Mouse (Mus musculus) megakaryocyte-erythroid progenitor cell, adult 5-6 weeks (primary cell): ENCODE results near the gene Cox6b1. TPM values are rescaled to one million over a fixed set of nuclear protein-coding genes. Genes with fewer than 3 reads are reported as not detected.

Source experiments
- ATAC-seq: replicated peaks from 2 replicates; pipeline ENCODE4 v1.8.0; 2016; ENCODE audit warnings: mild to moderate bottlenecking, inconsistent platforms; ENCODE audit not compliant: severe bottlenecking, poor library complexity, low FRiP score, low TSS enrichment
- total RNA-seq, 2 experiments: library from RNA; stranded (forward) in 1 of 2; stranded (reverse) in 1 of 2; fragments of 200-1000, 215-1000 nt in 1 of 2; fragments of >200 nt in 1 of 2; fragmentation: Nextera tagmentation in 1 of 2; gene quantifications; 2 replicates each; pipeline ENCODE4 v1.2.3; 2014 to 2017

Cox6b1 gene
- total RNA-seq, 2 experiments from 2014 or later = 665 to 755 TPM

DNA sequence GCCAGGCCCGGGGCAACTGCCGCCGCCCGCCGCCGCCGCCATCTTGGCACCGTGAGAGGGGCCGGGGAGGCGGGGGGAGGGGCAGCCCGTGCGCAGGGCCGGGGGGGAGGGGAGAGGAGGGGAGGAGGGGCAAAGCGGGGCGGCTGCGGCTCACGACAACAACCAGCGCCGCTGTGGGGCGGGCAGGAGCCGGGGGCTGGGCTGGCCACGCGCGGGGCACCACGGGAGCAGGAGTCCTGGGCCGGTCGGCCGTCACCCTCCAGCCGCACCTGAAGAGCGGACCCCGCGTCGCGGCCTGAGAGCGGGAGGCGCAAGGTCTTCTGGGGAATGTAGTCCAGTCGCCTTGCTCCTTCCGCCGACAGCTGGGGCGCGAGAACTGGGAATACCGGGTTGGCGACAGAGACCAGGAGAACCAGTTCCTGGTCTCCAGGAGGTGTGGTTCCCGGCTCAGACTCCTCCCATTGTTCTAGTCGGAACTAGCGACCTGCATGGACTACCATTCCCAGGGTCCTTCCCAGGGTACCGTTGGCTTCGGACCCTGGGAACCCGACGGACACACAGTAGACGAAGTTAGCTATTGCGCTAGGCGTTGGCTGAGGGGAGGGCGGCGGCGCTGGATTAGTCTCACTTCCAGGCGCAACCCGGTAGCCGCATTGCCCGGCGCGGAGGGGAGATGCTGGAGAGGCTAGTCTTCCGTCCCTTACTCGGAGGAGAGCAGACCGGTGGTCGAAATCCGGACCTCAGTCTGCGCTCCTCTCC, 37.1 kb downstream of the Cox6b1 start, which contains the start of gene Kmt2b:
TSS of gene Kmt2b (minus strand) at position 51 of the 759 bp plus-strand sequence.
- peak; percentile 85 for ATAC-seq

DNA sequence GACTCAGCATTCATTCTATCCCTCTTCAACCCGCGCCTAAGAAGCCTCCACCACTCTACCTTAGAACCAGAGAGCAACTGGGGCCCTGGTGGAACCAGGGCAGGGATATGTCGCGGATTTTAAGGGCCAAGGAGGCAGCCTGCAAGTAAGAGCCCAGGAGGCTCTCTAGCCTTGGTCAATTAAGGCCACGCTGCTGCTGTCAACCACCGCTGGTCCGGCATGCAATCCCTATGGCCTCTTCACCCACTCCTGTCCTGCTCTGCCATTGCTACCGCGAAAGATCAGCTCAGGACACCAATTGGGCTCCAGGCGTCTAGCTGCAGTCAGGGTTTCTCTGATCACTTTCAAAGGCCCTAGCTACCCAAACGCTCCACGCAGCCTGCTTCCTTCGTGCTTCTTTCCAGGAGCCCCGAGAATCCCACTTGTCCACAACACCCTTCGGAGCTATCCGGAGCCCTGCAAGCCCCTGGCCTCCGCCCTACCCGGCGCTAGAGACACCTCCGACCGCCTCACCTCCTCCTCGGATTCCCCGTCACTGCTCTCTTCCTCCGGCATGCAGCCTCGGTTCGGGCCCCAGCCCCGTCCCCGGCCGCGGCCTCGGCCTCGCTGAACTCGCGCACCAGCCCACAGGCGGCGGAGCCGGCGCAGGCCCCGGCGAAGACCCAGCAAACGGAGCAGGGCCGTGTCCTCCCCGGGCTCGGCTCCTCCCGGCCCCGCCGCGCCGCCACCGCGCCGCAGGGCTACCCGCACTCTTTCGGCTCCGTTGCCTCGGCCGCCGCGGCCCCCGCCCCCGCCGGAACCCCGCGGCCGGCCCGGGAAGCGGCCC, 37.9 kb downstream of the Cox6b1 start:
- no peak for ATAC-seq

DNA sequence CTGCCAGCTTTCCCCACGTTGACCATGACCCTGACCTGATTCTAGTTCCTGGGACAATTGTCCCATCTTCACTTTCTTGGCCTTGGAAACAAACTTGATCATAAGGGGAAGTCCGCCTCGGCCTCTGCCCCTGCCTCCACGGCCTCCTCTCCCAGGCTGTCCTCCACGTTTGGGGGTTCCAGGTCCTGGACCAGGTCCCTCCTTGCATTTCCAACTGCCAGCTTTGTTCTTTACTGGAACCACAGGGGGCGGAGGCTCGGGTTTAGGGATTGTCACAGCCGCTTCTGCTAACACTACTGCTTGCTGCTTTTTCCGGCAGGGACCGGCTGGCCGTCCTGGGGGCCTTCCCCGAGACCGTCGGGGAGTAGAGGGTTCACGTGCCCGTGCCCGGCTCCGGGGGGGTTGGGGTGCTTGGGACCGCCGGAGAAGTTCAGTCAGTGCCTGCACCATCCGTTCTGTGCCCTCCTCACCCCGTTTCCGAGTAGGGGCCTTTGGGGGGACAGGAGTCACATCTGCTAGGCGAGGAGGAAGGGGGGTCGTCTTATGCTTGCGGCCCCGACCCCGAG, 39.4 kb downstream of the Cox6b1 start:
- ATAC-seq = no peak

DNA sequence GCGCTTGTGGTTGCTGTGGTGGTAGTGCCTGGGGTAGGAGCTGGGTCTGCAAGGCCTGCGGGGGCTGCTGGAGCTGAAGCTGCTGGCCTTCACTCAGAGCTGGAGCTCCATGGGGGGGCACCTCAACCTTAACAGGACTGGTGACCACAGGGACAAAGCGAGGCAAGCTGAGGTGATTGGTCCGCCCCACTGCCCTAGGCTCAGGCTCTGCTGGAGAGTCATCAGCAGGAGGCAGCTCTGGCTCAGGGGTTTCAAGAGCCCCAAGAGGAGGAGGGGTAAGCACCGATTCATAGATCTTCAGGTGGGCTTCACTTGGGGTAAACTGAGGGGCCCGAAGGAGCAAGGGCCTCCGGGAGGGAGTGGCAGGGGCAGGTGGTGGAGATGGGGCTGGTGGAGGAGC, 40.8 kb downstream of the Cox6b1 start:
- ATAC-seq = no peak

DNA sequence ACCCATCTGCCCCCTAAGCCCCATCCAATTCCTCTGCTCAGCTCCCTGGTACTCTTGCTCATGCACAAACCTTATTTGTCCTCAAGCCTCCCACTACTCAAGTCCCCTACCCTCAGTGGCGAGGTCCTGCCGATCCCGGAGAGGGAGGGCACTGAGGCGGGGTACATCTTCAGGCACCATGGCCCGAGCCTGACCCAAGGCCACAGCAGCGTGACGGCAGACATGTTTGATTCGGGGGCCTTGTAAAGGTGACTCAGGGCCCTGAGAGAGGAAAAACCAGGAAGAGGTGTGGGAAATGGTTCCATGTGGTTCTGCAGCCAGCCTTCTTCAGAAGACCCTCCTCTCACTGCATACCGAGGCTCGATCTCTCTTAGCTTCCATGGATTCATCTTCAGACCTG, 41.6 kb downstream of the Cox6b1 start:
- no peak for ATAC-seq

DNA sequence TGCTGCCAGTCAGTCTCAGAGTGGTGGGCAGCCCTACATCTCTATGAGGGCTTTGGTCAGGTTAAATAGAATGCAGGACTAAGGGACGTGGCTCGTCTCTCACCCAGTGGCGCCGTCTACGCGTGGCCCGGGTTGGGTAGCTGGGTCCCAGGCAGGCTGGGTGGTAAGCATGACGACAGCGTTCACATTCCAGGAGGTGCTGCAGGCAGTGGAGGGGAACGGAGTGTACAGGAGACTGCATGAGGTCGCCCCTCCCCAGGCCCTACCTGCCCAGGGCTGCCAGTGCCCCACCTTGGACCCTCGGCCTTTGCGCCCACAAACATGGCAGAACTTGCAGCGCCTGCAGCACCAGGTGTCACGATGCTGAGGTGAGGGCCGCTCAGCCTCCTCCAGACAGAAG, 44.4 kb downstream of the Cox6b1 start:
- ATAC-seq = no peak

DNA sequence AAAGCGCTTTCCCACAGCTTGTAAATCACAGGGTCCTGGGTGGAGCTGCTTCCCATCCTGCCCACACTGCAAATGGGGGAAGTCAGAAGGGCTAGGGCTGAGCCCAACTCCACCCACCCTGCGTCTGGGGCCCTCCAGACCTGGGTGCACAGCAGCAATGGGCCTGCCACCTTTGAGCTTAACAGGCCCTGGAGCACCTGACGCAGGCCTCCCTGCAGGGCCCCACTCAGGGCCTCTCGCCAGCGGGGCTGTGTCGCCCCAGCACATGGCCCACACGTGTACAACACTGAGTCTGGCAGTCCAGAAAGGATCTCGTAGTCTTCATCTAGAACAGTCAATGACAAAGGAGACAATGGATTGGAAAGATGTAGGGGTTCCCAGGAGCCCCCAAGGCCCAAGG, 46.0 kb downstream of the Cox6b1 start:
- no peak for ATAC-seq

DNA sequence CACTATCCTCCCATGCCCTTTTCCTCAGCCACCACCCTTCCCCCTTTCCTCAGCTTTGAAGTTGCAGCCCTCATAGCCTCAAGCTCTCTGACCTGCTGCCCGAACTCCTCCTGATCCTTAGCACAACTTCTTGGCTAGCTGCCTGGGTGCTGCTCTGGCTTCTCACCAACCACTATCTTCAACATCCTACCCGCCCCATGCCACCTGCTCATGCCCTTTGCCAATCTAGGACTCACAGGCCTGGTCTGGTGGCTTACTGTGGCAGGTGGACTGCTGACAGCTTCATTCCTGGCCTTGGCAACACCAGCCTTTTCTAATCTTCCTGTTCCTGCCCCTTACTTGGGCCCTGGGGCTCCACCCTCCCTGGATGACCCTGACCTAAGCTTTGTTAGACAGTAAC, 53.0 kb downstream of the Cox6b1 start:
- peak; percentile 86 for ATAC-seq

DNA sequence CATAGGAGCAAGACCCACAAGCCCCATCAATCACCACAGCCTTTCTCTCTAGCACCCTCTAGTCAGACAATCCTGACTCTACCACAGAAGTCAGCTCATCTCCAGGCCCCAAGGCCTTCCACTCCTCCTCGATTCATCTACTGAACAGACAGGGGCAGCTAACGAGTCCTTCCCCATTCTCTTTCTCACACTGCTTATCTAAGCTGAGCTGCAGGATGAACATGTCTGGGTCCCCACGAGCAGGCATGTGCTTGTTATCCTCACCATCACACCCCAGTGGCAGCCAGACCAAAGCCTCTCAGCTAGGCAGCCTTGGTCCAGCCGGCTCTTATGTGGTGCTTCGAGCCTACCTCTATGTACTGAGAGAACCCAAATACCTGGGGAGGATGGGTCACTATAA, 53.6 kb downstream of the Cox6b1 start:
- peak; percentile 69 for ATAC-seq

DNA sequence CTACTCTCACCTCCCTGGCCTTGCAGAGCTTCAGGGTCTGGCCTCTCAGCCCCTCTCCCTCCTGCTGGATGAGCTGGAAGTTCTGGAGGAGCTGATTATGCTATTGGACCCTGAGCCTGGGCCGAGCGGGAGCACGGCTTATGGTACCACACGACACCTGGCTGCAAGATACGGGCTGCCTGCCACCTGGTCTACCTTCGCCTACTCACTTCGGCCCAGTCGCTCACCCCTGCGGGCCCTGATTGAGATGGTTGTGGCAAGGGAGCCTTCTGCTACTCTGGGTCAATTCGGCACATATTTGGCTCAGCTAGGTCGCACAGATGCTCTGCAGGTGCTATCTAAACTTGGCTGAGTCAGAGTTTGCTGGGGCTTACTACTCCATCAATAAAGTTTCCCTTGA, 58.4 kb downstream of the Cox6b1 start:
- ATAC-seq = no peak

Other genes starting within 250 kb of the Cox6b1 start
Only the 30 nearest of the 32 such genes appear.
- gene Tyrobp, start 212.4 kb downstream of the Cox6b1 start, total RNA-seq (2014; fragmentation: Nextera tagmentation) = 19.3 TPM in 1 of 2 replicates, not detected in the other
- gene Tyrobp, start 212.4 kb downstream of the Cox6b1 start, total RNA-seq (2017) = 5.1 and 26.6 TPM in 2 replicates
- gene Hcst, start 206.3 kb downstream of the Cox6b1 start, total RNA-seq (2014; fragmentation: Nextera tagmentation) = 4.3 and 4.4 TPM in 2 replicates
- 3.3 TPM in 1 of 2 replicates, not detected in the other for gene Hcst, start 206.3 kb downstream of the Cox6b1 start, total RNA-seq (2017)
- gene Nfkbid, start 204.4 kb downstream of the Cox6b1 start, total RNA-seq (2014; fragmentation: Nextera tagmentation) = 0.89 and 9.0 TPM in 2 replicates
- gene Nfkbid, start 204.4 kb downstream of the Cox6b1 start, total RNA-seq (2017) = 0.80 and 3.1 TPM in 2 replicates
- gene Aplp1, start 180.6 kb downstream of the Cox6b1 start, total RNA-seq (2014; fragmentation: Nextera tagmentation) = not detected in 2 replicates
- not detected in 2 replicates for gene Aplp1, start 180.6 kb downstream of the Cox6b1 start, total RNA-seq (2017)
- not detected in 2 replicates for gene Kirrel2, start 168.5 kb downstream of the Cox6b1 start, total RNA-seq (2014; fragmentation: Nextera tagmentation)
- gene Kirrel2, start 168.5 kb downstream of the Cox6b1 start, total RNA-seq (2017) = not detected in 2 replicates
- 1.7 TPM in 1 of 2 replicates, not detected in the other for gene Nphs1, start 167.8 kb downstream of the Cox6b1 start, total RNA-seq (2014; fragmentation: Nextera tagmentation)
- gene Nphs1, start 167.8 kb downstream of the Cox6b1 start, total RNA-seq (2017) = 1.9 TPM in 1 of 2 replicates, not detected in the other
- not detected in 2 replicates for gene Prodh2, start 132.5 kb downstream of the Cox6b1 start, total RNA-seq (2014; fragmentation: Nextera tagmentation)
- gene Prodh2, start 132.5 kb downstream of the Cox6b1 start, total RNA-seq (2017) = not detected in 2 replicates
- gene Arhgap33, start 91.1 kb downstream of the Cox6b1 start, total RNA-seq (2014; fragmentation: Nextera tagmentation) = 32.6 and 47.6 TPM in 2 replicates
- gene Arhgap33, start 91.1 kb downstream of the Cox6b1 start, total RNA-seq (2017) = 4.6 and 15.1 TPM in 2 replicates
- gene Hspb6, start 74.0 kb downstream of the Cox6b1 start, total RNA-seq (2014; fragmentation: Nextera tagmentation) = 20.8 and 25.3 TPM in 2 replicates
- 1.2 and 8.1 TPM in 2 replicates for gene Hspb6, start 74.0 kb downstream of the Cox6b1 start, total RNA-seq (2017)
- gene Proser3, start 73.9 kb downstream of the Cox6b1 start, total RNA-seq (2014; fragmentation: Nextera tagmentation) = 16.2 and 17.9 TPM in 2 replicates
- gene Proser3, start 73.9 kb downstream of the Cox6b1 start, total RNA-seq (2017) = 3.5 and 5.3 TPM in 2 replicates
- gene Lin37, start 66.3 kb downstream of the Cox6b1 start, total RNA-seq (2014; fragmentation: Nextera tagmentation) = 45.8 and 61.6 TPM in 2 replicates
- 13.8 and 28.6 TPM in 2 replicates for gene Lin37, start 66.3 kb downstream of the Cox6b1 start, total RNA-seq (2017)
- 29.4 and 34.6 TPM in 2 replicates for gene U2af1l4, start 62.9 kb downstream of the Cox6b1 start, total RNA-seq (2014; fragmentation: Nextera tagmentation)
- 79.6 and 83.0 TPM in 2 replicates for gene U2af1l4, start 62.9 kb downstream of the Cox6b1 start, total RNA-seq (2017)
- gene Gm49396, start 62.8 kb downstream of the Cox6b1 start, total RNA-seq (2014; fragmentation: Nextera tagmentation) = 5.3 and 14.0 TPM in 2 replicates
- gene Gm49396, start 62.8 kb downstream of the Cox6b1 start, total RNA-seq (2017) = 1.5 and 7.0 TPM in 2 replicates
- 150 and 174 TPM in 2 replicates for gene Psenen, start 62.5 kb downstream of the Cox6b1 start, total RNA-seq (2014; fragmentation: Nextera tagmentation)
- gene Psenen, start 62.5 kb downstream of the Cox6b1 start, total RNA-seq (2017) = 99.1 and 117 TPM in 2 replicates
- 3.7 and 11.3 TPM in 2 replicates for gene Igflr1, start 60.7 kb downstream of the Cox6b1 start, total RNA-seq (2014; fragmentation: Nextera tagmentation)
- not detected in 2 replicates for gene Igflr1, start 60.7 kb downstream of the Cox6b1 start, total RNA-seq (2017)
- 105 and 115 TPM in 2 replicates for gene Kmt2b, start 37.4 kb downstream of the Cox6b1 start, total RNA-seq (2014; fragmentation: Nextera tagmentation)
- gene Kmt2b, start 37.4 kb downstream of the Cox6b1 start, total RNA-seq (2017) = 17.0 and 17.3 TPM in 2 replicates
- gene Zbtb32, start 27.2 kb downstream of the Cox6b1 start, total RNA-seq (2014; fragmentation: Nextera tagmentation) = not detected in 2 replicates
- gene Zbtb32, start 27.2 kb downstream of the Cox6b1 start, total RNA-seq (2017) = not detected in 2 replicates
- 0.83 TPM in 1 of 2 replicates, not detected in the other for gene Upk1a, start 13.3 kb downstream of the Cox6b1 start, total RNA-seq (2014; fragmentation: Nextera tagmentation)
- 0.99 TPM in 1 of 2 replicates, not detected in the other for gene Upk1a, start 13.3 kb downstream of the Cox6b1 start, total RNA-seq (2017)
- not detected in 2 replicates for gene Etv2, start 9.7 kb upstream of the Cox6b1 start, total RNA-seq (2014; fragmentation: Nextera tagmentation)
- not detected in 2 replicates for gene Etv2, start 9.7 kb upstream of the Cox6b1 start, total RNA-seq (2017)
- 48.3 and 48.6 TPM in 2 replicates for gene Rbm42, start 24.2 kb upstream of the Cox6b1 start, total RNA-seq (2014; fragmentation: Nextera tagmentation)
- 29.1 and 53.0 TPM in 2 replicates for gene Rbm42, start 24.2 kb upstream of the Cox6b1 start, total RNA-seq (2017)
- 32.4 and 43.6 TPM in 2 replicates for gene Haus5, start 38.8 kb upstream of the Cox6b1 start, total RNA-seq (2014; fragmentation: Nextera tagmentation)
- 17.4 and 24.7 TPM in 2 replicates for gene Haus5, start 38.8 kb upstream of the Cox6b1 start, total RNA-seq (2017)
- gene Pmis2, start 45.5 kb upstream of the Cox6b1 start, total RNA-seq (2014; fragmentation: Nextera tagmentation) = not detected in 2 replicates
- gene Pmis2, start 45.5 kb upstream of the Cox6b1 start, total RNA-seq (2017) = not detected in 2 replicates
- not detected in 2 replicates for gene 2200002J24Rik, start 72.8 kb upstream of the Cox6b1 start, total RNA-seq (2014; fragmentation: Nextera tagmentation)
- not detected in 2 replicates for gene 2200002J24Rik, start 72.8 kb upstream of the Cox6b1 start, total RNA-seq (2017)
- 11.2 and 16.0 TPM in 2 replicates for gene Atp4a, start 86.1 kb upstream of the Cox6b1 start, total RNA-seq (2014; fragmentation: Nextera tagmentation)
- 1.4 and 2.9 TPM in 2 replicates for gene Atp4a, start 86.1 kb upstream of the Cox6b1 start, total RNA-seq (2017)
- 285 and 294 TPM in 2 replicates for gene Tmem147, start 103.4 kb upstream of the Cox6b1 start, total RNA-seq (2014; fragmentation: Nextera tagmentation)
- 59.7 and 85.5 TPM in 2 replicates for gene Tmem147, start 103.4 kb upstream of the Cox6b1 start, total RNA-seq (2017)
- gene Gapdhs, start 117.5 kb upstream of the Cox6b1 start, total RNA-seq (2014; fragmentation: Nextera tagmentation) = not detected in 2 replicates
- gene Gapdhs, start 117.5 kb upstream of the Cox6b1 start, total RNA-seq (2017) = not detected in 2 replicates
- gene Sbsn, start 125.3 kb upstream of the Cox6b1 start, total RNA-seq (2014; fragmentation: Nextera tagmentation) = 3.3 and 4.5 TPM in 2 replicates
- 2.7 and 11.6 TPM in 2 replicates for gene Sbsn, start 125.3 kb upstream of the Cox6b1 start, total RNA-seq (2017)
- not detected in 2 replicates for gene Dmkn, start 137.6 kb upstream of the Cox6b1 start, total RNA-seq (2014; fragmentation: Nextera tagmentation)
- gene Dmkn, start 137.6 kb upstream of the Cox6b1 start, total RNA-seq (2017) = not detected in 2 replicates
- gene Krtdap, start 161.7 kb upstream of the Cox6b1 start, total RNA-seq (2014; fragmentation: Nextera tagmentation) = not detected in 2 replicates
- gene Krtdap, start 161.7 kb upstream of the Cox6b1 start, total RNA-seq (2017) = not detected in 2 replicates
- gene Ffar2, start 197.6 kb upstream of the Cox6b1 start, total RNA-seq (2014; fragmentation: Nextera tagmentation) = 0.20 and 1.1 TPM in 2 replicates
- gene Ffar2, start 197.6 kb upstream of the Cox6b1 start, total RNA-seq (2017) = 1.7 and 12.6 TPM in 2 replicates